Mouse (Mus musculus) A20 (cell line): ENCODE results near the gene Gm6890.
"Not testable (repeated sequence)": the region's sequence is repeated elsewhere in the genome, so short reads cannot be mapped to it uniquely, and the experiment has no call there.

ENCODE experiments used
- DNase-seq: peaks from one replicate; pipeline ENCODE4 v3.0.0-alpha.2; 2011; ENCODE audit warnings: low read depth, low spot score

Gene Gm6890

GRCm38 (mm10) chrX:74740627-74741026, at the start of gene Gm6890:
Gene Gm6890 (plus strand): TSS chrX:74740927.
- not testable (repeated sequence) for DNase-seq

- DNase-seq, result not testable (repeated sequence)
These were observed 14.5 kb upstream of the Gm6890 start for GRCm38 (mm10) chrX:74726195-74726594.

- DNase-seq, result not testable (repeated sequence)
These were observed 30.0 kb downstream of the Gm6890 start for GRCm38 (mm10) chrX:74770715-74771114.
